Mouse (Mus musculus): ENCODE results near the gene Cby1. TPM values are rescaled to one million over a fixed set of nuclear protein-coding genes. Genes with fewer than 3 reads are reported as not detected.

Cby1 gene
- total RNA-seq, 2 experiments from 2014 or later = 42.4 to 47.0 TPM

GRCm38 (mm10) chr15:79697011-79697410 is 38.0 kb downstream of the Cby1 start:
- DNase-seq (ENCODE audit: low spot score in 2 of 2) = no peak

GRCm38 (mm10) chr15:79697558-79698187 is 38.7 kb downstream of the Cby1 start:
- no peak for DNase-seq (ENCODE audit: low spot score in 2 of 2)

GRCm38 (mm10) chr15:79706603-79707214 is 47.7 kb downstream of the Cby1 start:
- no peak for DNase-seq (ENCODE audit: low spot score in 2 of 2)

DNA sequence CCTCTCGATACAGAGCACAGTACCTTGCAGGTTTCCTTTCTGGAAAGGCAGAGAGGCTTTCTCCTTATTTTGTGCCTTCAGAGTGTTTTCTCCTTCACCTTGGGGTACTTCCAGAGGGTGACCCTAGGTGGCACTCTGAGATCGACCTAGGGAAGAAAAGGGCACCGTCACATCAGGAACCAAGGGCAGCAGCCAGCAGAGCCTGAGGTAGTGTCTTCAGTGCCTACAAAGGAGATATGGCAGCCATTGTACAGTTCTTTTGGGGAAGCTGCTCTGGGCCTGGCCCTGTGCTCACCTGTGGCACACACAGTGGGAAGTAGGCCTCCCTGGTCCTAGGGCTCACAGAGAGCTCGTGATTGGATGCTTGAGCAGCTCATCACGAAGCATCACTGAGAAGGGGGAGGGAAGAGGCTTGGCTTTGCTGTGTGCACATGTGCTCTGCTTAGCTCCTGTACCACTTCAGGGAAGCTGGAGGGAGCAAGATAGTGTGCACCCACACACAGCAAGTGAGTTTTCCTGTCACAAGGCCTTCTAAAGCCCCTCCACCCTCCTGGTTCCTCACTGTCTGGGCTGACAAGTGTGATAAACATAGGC is 49.3 kb downstream of the Cby1 start:
- DNase-seq (ENCODE audit: low spot score in 2 of 2) = no peak

DNA sequence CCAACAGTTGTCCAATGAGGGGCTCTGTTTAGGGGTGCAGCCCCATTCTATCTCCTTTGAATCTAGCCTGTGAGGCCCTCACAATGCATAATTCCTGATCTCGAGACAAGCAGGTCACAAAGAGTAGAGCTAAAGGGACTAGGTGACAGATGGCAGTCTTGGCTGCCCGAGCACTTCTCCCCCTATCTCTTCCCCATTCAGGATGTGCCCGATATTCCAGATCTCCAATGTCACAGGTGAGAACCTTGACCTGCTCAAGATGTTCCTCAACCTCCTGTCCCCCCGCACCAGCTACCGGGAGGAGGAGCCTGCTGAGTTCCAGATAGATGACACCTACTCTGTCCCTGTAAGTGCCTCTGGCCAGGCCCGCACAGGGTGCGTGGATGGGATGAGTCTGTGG is 56.6 kb downstream of the Cby1 start:
- DNase-seq (ENCODE audit: low spot score in 2 of 2) = no peak

DNA sequence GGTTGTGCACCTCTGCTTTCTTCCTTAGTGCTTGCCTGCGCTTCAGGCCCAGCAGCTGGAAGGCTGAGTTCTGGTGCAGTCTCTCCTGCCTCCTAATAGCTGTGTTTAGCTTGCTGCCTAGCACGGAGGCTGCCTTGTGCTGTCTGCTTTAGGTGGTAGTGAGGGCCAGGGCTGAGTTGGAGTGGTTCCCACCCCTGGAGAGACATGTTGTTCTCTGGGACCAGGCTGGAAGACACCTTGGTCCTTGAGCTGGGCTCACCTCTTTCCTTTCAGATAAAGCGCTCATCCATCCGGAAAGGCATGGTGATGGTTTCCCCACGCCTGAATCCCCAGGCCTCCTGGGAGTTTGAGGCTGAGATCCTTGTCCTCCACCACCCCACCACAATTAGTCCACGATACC is 57.7 kb downstream of the Cby1 start:
- no peak for DNase-seq (ENCODE audit: low spot score in 2 of 2)

Other genes starting within 250 kb of the Cby1 start
- 100 to 1,000 TPM; 135 to 149 TPM for gene Csnk1e, start 203.6 kb upstream of the Cby1 start, total RNA-seq (2021)
- gene Kcnj4, start 154.0 kb upstream of the Cby1 start, total RNA-seq (2021) = 100 to 1,000 TPM; 184 TPM
- under 1 TPM; 0.35 to 0.63 TPM for gene Kdelr3, start 142.8 kb upstream of the Cby1 start, total RNA-seq (2021)
- 100 to 1,000 TPM; 304 to 309 TPM for gene Ddx17, start 112.5 kb upstream of the Cby1 start, total RNA-seq (2021)
- under 1 TPM; 0.37 to 0.53 TPM for gene Dmc1, start 54.1 kb upstream of the Cby1 start, total RNA-seq (2021)
- 10 to 100 TPM in 1 of 2 experiments, 1 to 10 TPM in 1; 9.3 to 10.0 TPM for gene Fam227a, start 243 bp upstream of the Cby1 start, total RNA-seq (2021)
- gene Tomm22, start 11.7 kb downstream of the Cby1 start, total RNA-seq (2021) = 100 to 1,000 TPM; 102 to 108 TPM
- 10 to 100 TPM; 65.8 to 71.5 TPM for gene Josd1, start 28.7 kb downstream of the Cby1 start, total RNA-seq (2021)
- 10 to 100 TPM; 52.7 to 53.4 TPM for gene Gtpbp1, start 31.6 kb downstream of the Cby1 start, total RNA-seq (2021)
- gene Sun2, start 83.3 kb downstream of the Cby1 start, total RNA-seq (2021) = 10 to 100 TPM; 46.7 to 49.4 TPM
- gene Dnal4, start 118.7 kb downstream of the Cby1 start, total RNA-seq (2021) = 10 to 100 TPM; 53.0 to 56.9 TPM
- 100 to 1,000 TPM; 691 to 759 TPM for gene Nptxr, start 145.6 kb downstream of the Cby1 start, total RNA-seq (2021)
- gene Npcd, start 175.0 kb downstream of the Cby1 start, total RNA-seq (2021) = 10 to 100 TPM in 1 of 2 experiments, 1 to 10 TPM in 1; 6.8 to 28.8 TPM
- 100 to 1,000 TPM; 323 TPM for gene Cbx6, start 175.5 kb downstream of the Cby1 start, total RNA-seq (2021)
- gene Apobec3, start 232.5 kb downstream of the Cby1 start, total RNA-seq (2021) = 1 to 10 TPM; 4.3 to 5.0 TPM

Measured in left cerebral cortex, adult 18-20 months (tissue).